Mouse (Mus musculus) embryonic fibroblast, embryonic 13.5 days (primary cell): ENCODE measurements around the gene Dus1l.
A peak's percentile ranks its signal among the peaks of the same experiment; 100 is the strongest.

Experiments used
- CTCF ChIP-seq: IDR thresholded peaks from 2 replicates; pipeline ENCODE4 v1.5.1; 2011; ENCODE audit warnings: mild to moderate bottlenecking, control low read depth, low read length, moderate library complexity, borderline replicate concordance; ENCODE audit not compliant: insufficient read depth
- POLR2A ChIP-seq: IDR thresholded peaks from 2 replicates; pipeline ENCODE4 v1.6.1; 2011; ENCODE audit warnings: low read depth, mild to moderate bottlenecking, control low read depth, low read length, moderate library complexity

- no peak for TF ChIP-seq CTCF
- TF ChIP-seq POLR2A, result peak; percentile 69
Observed at GRCm38 (mm10) chr11:120795756-120796613, at the start of gene Dus1l.
